Mouse (Mus musculus) G1E (cell line): Measurements from ENCODE around the gene Hgd.

Source experiments
- CTCF ChIP-seq: IDR thresholded peaks from 2 replicates; pipeline ENCODE4 v1.5.1; 2012; ENCODE audit warnings: low read depth, low read length, inconsistent platforms, mixed read lengths
- GATA1 ChIP-seq: IDR thresholded peaks from 2 replicates; pipeline ENCODE4 v1.6.1; 2012; ENCODE audit warnings: borderline replicate concordance, low read length, inconsistent platforms, mixed read lengths
- GATA2 ChIP-seq: IDR thresholded peaks from 2 replicates; pipeline ENCODE4 v1.6.1; 2012; ENCODE audit warnings: low read depth, low read length, inconsistent platforms, borderline replicate concordance
- POLR2AphosphoS5 ChIP-seq: IDR thresholded peaks from 2 replicates; pipeline ENCODE4 v1.6.1; 2012; ENCODE audit warnings: low read depth, low read length, inconsistent platforms; ENCODE audit not compliant: insufficient replicate concordance
- TAL1 ChIP-seq: conservative IDR thresholded peaks from 2 replicates; pipeline ENCODE4 v1.6.1; 2012; ENCODE audit warnings: low read depth, low read length, inconsistent platforms, mixed read lengths

- TF ChIP-seq GATA1: no peak
- TF ChIP-seq CTCF: no peak
- TF ChIP-seq POLR2AphosphoS5: no peak
- no peak for TF ChIP-seq TAL1
- TF ChIP-seq GATA2: no peak
Observed at GRCm38 (mm10) chr16:37604243-37604642, 24.3 kb downstream of the Hgd start.
